Mouse (Mus musculus): Measurements from ENCODE around the gene Hoga1.

- no peak for TF ChIP-seq ZC3H11A (IDR thresholded peaks at IDR 0.05; ENCODE audit: borderline replicate concordance, low read depth, low read length)
- TF ChIP-seq MAFK (IDR thresholded peaks at IDR 0.05; ENCODE audit: insufficient read depth, low read depth, low read length), result no peak
- no peak for TF ChIP-seq HCFC1 (IDR thresholded peaks at IDR 0.05; ENCODE audit: borderline replicate concordance, insufficient read depth, low read length)
- TF ChIP-seq CHD2 (IDR thresholded peaks at IDR 0.05; ENCODE audit: low read depth, low read length), result no peak
Observed at GRCm38 (mm10) chr19:42085690-42086089, 40.3 kb downstream of the Hoga1 start.
